Mouse (Mus musculus) embryonic fibroblast, embryonic 13.5 days (primary cell): Measurements from ENCODE around the gene Mrpl45. TPM values are rescaled to one million over a fixed set of nuclear protein-coding genes. Genes with fewer than 3 reads are reported as not detected.

Experiments
- H3K27ac ChIP-seq: 2 replicates; pipeline ENCODE4 v1.5.1; 2012; ENCODE audit warnings: low read length, control low read depth, inconsistent platforms; ENCODE audit not compliant: insufficient read depth
- H3K4me1 ChIP-seq: 2 replicates; pipeline ENCODE4 v1.6.1; 2011; ENCODE audit warnings: low read length; ENCODE audit not compliant: control insufficient read depth, insufficient read depth
- H3K4me3 ChIP-seq: 2 replicates; pipeline ENCODE4 v1.5.1; 2011; ENCODE audit warnings: mild to moderate bottlenecking, control low read depth, low read length; ENCODE audit not compliant: insufficient read depth
- CTCF ChIP-seq: IDR thresholded peaks from 2 replicates; pipeline ENCODE4 v1.5.1; 2011; ENCODE audit warnings: mild to moderate bottlenecking, control low read depth, low read length, moderate library complexity, borderline replicate concordance; ENCODE audit not compliant: insufficient read depth
- POLR2A ChIP-seq: IDR thresholded peaks from 2 replicates; pipeline ENCODE4 v1.6.1; 2011; ENCODE audit warnings: low read depth, mild to moderate bottlenecking, control low read depth, low read length, moderate library complexity
- polyA plus RNA-seq: library from polyadenylated mRNA; stranded (reverse); fragments of >200 nt; gene quantifications from 2 replicates; pipeline ENCODE4 v1.2.4, GENCODE M21; 2011; ENCODE audit warnings: low read depth; ENCODE audit not compliant: missing spikeins, insufficient read length

The Mrpl45 gene
- polyA plus RNA-seq, 1 experiment: 32.4 TPM

- Histone ChIP-seq H3K4me1 (peaks cover 7% of the 10 kb centered on the region), H3K4me3 (peak overlapping the region; percentile 89), H3K27ac (peak overlapping the region; percentile 74)
- TF ChIP-seq POLR2A (peak; percentile 77), CTCF (no peak)
Measured at GRCm38 (mm10) chr11:97279405-97280215, 35.9 kb upstream of the Mrpl45 start.

DNA sequence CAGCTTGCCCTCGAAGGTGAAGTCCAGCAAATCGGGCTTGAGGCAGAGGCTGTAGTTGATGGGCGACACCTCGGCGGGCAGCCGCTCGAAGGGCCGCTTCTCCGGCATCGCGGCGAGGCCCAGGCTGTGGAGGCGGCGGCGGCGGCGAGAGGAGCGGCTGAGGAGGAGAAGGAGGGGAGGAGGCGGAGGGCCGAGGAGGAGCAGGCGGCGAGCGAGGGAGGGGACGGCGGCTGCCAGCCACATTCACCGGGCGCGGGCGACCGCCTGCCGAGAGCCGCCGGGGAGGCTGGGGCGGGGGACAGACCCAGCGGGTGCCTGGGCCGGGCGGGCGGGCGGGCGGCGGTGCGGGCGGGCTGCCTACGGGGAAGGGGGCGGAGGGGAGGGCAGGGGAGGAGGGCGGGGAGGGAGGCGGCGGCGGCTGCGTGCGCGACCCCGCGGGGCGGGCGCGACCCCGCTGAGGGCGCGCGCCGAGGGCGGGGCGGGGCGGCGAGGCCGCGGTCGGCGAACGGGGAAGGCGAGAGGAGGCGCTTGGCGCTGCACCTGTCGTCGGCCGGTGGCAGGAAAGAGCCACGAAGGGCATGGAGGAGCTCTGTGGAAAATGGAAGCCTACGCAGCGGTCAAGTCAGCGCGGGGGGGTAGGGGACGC is 35.2 kb upstream of the Mrpl45 start, which contains the start of gene Npepps:
Gene Npepps (minus strand): TSS at position 423 of the 646 bp plus-strand sequence.
- TF ChIP-seq CTCF (no peak), POLR2A (peak; percentile 46)
- Histone ChIP-seq H3K27ac (peak within 1 kb of the TSS; percentile 74), H3K4me1 (peaks cover 7% of the 10 kb centered on the region), H3K4me3 (peak within 1 kb of the TSS; percentile 89)

GRCm38 (mm10) chr11:97282179-97282578 is 33.3 kb upstream of the Mrpl45 start:
- Histone ChIP-seq H3K4me3 (no peak overlapping the region), H3K27ac (no peak overlapping the region), H3K4me1 (peaks cover 4% of the 10 kb centered on the region)
- no peak for TF ChIP-seq POLR2A
- no peak for TF ChIP-seq CTCF

DNA sequence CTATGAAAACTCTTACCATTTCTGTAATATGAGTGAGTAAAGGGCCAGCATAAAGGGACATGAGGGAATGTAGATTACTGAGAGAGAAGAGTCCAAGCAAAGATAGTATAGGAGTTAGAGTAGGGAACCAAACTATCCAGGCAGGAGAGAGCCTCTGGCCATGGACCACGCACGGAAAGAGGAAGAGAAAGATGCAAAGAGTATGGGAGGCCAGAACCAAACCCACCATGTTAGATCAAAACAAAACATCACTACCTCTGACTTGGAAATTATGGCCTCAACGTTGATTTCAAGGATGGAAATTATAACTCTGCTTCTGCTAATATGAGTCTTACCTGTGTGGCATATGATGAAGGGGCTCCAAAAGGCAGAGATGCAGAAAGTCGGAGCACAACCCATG is 30.7 kb upstream of the Mrpl45 start:
- Histone ChIP-seq H3K4me1 (no peaks in the 10 kb centered on the region), H3K27ac (no peak overlapping the region), H3K4me3 (no peak overlapping the region)
- TF ChIP-seq CTCF (no peak), POLR2A (no peak)

GRCm38 (mm10) chr11:97285852-97286775 is 29.4 kb upstream of the Mrpl45 start:
- Histone ChIP-seq H3K4me1 (no peaks in the 10 kb centered on the region), H3K27ac (0 out of 2 replicates have a peak overlapping the region, but pooled peaks have one; percentile 5)
- TF ChIP-seq CTCF: no peak
- TF ChIP-seq POLR2A: 0 out of 2 replicates have a peak, but pooled peaks have one; percentile 13

DNA sequence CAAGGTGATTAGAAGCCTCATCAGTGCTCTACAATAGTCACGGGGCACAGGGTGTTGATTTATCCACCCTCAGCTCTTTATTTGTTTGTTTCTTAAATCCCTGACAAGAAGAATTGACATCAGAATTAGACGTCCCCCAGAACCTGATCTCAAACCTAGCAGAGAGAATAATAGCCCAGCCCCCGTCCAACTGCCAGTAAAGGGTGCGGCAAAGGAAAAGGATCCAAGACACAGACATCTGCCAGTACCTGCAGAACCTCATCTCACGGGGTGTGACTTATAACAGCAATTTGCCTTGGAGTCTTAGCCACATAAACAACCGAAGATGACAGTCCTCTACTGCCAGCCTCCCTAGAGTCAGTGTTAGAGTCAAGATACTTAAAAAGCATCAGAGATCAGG is 28.5 kb upstream of the Mrpl45 start:
- no peak for TF ChIP-seq CTCF
- no peak for TF ChIP-seq POLR2A
- Histone ChIP-seq H3K4me3 (no peak overlapping the region), H3K4me1 (no peaks in the 10 kb centered on the region), H3K27ac (no peak overlapping the region)

More at GRCm38 (mm10) chr11:97285852-97286775, 29.4 kb upstream of the Mrpl45 start:
- no peak overlapping the region for H3K4me3 ChIP-seq

GRCm38 (mm10) chr11:97287643-97288042 is 27.9 kb upstream of the Mrpl45 start:
- TF ChIP-seq CTCF (no peak), POLR2A (no peak)
- Histone ChIP-seq H3K27ac (no peak overlapping the region), H3K4me3 (no peak overlapping the region), H3K4me1 (no peaks in the 10 kb centered on the region)

GRCm38 (mm10) chr11:97289276-97290230 is 26.0 kb upstream of the Mrpl45 start:
- TF ChIP-seq CTCF (no peak), POLR2A (no peak)
- Histone ChIP-seq H3K27ac (no peak overlapping the region), H3K4me3 (no peak overlapping the region), H3K4me1 (no peaks in the 10 kb centered on the region)
